Mouse (Mus musculus) heart, postnatal 0 days (tissue): ENCODE measurements around the gene Trpc3.

ENCODE experiments used
- CTCF ChIP-seq: IDR thresholded peaks from 2 replicates; pipeline ENCODE4 v1.5.1; 2016; ENCODE audit warnings: antibody characterized with exemption, control low read depth, low read depth
- EP300 ChIP-seq: IDR thresholded peaks from 2 replicates; pipeline ENCODE4 v1.6.1; 2016; ENCODE audit warnings: antibody characterized with exemption, low read depth

GRCm38 (mm10) chr3:36644554-36645244 is 45.3 kb downstream of the Trpc3 start:
- TF ChIP-seq CTCF (no peak), EP300 (no peak)
